Mouse (Mus musculus): ENCODE data around the gene Lxn. TPM values are rescaled to one million over a fixed set of nuclear protein-coding genes. Genes with fewer than 3 reads are reported as not detected.

Gene Lxn
- polyA plus RNA-seq, 1 experiment from 2014 or later: 72.3 TPM

DNA sequence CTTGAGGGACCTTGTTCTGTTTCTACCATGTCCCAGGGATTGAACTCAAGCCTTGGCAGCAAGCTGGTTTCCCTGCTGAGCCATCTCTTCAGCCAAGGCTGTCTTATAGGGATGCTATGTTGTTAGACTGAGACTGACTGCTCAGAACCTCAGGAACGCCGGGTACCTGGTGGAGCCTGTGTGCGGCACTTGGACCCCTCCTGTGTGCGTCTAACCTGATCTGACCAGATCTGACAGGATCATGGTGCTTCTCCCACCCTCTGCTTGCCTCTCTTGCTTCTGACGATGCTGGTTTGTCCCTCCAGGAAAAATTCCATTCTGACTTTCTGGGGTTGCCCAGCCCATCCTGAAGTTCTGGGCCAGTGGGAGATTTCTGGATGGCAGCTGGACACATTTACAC lies 2.9 kb upstream of the Lxn start:
- Histone ChIP-seq H3K27ac (ENCODE audit: low read length) (no peak overlapping the region), H3K4me3 (ENCODE audit: low read length) (no peak overlapping the region), H3K4me2 (ENCODE audit: low read depth, low read length) (no peak overlapping the region), H3K9ac (ENCODE audit: low read length) (no peak overlapping the region), H3K36me3 (ENCODE audit: control insufficient read depth, insufficient read depth) (peaks cover 15% of the 10 kb centered on the region; the same call in 1 of the 2 replicates), H3K9me3 (replicated peaks; ENCODE audit: control insufficient read depth, low read length) (no peaks in the 10 kb centered on the region), H3K27me3 (ENCODE audit: control insufficient read depth, insufficient read depth, low read length) (no peaks in the 10 kb centered on the region), H3K4me1 (ENCODE audit: control insufficient read depth, insufficient read depth, low read length) (peaks cover 13% of the 10 kb centered on the region)
- WGBS: 92% methylated on average over 5 of the region's 5 CpGs
- no peak for ATAC-seq (replicated peaks; ENCODE audit: extremely low read depth, insufficient read depth, low FRiP score)

DNA sequence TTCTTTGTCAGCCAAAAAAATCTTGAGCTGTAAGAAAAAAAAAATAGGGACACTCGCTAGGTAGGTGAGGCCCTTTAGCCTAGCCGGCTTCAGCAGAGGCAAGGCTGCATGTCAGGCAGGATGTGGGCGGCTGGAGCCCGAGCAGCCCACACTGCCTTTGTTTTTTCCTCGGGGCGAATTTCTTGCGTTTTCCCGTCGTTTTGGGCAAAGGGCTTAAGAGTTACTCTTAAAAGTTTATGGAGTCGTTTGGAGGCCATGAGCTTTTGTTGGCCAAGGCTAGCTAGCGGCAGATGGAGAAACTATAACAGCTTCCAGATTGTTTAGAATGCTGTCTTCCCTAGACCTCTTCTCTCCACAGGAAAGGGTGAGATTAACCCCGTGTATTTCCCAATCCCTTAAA lies 725 bp downstream of the Lxn start:
- no peaks in the 10 kb centered on the region for H3K27me3 ChIP-seq (ENCODE audit: control insufficient read depth, insufficient read depth, low read length)
- peak overlapping the region; percentile 80 for H3K9ac ChIP-seq (ENCODE audit: low read length)
- H3K9me3 ChIP-seq (replicated peaks; ENCODE audit: control insufficient read depth, low read length): no peaks in the 10 kb centered on the region
- peaks cover 13% of the 10 kb centered on the region for H3K4me1 ChIP-seq (ENCODE audit: control insufficient read depth, insufficient read depth, low read length)
- peaks cover 32% of the 10 kb centered on the region for H3K36me3 ChIP-seq (ENCODE audit: control insufficient read depth, insufficient read depth)
- H3K4me2 ChIP-seq (ENCODE audit: low read depth, low read length): peak overlapping the region; percentile 92
- H3K27ac ChIP-seq (ENCODE audit: low read length): peak overlapping the region; percentile 79
- H3K4me3 ChIP-seq (ENCODE audit: low read length): peak overlapping the region; percentile 86
- under 1% methylated on average over 12 of the region's 12 CpGs for WGBS
- ATAC-seq (replicated peaks; ENCODE audit: extremely low read depth, insufficient read depth, low FRiP score): no peak

DNA sequence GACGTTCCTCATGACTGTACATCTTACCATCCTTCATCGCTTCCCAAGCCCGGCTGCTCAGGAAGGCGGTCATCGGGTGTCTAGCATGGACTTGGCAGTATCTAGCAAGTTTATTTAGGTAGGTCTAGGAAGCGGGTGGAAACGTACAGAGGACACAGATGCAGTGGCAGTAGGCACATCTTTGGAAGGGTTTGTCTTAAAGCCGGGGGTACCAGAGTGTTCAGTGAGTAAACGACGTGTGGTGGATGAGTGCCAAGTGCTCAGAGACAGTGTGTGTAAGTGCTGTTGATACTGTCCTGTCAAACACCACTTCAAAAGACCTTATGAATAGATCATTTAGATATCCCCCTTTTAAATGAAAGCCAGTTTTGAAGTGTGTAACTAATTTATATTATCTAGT lies 1.1 kb downstream of the Lxn start:
- Histone ChIP-seq H3K27ac (ENCODE audit: low read length) (no peak overlapping the region; the same call in 1 of the 2 replicates), H3K9ac (ENCODE audit: low read length) (no peak overlapping the region), H3K36me3 (ENCODE audit: control insufficient read depth, insufficient read depth) (peaks cover 32% of the 10 kb centered on the region), H3K4me3 (ENCODE audit: low read length) (peak overlapping the region; percentile 86), H3K4me2 (ENCODE audit: low read depth, low read length) (peak overlapping the region; percentile 92), H3K9me3 (replicated peaks; ENCODE audit: control insufficient read depth, low read length) (no peaks in the 10 kb centered on the region), H3K4me1 (ENCODE audit: control insufficient read depth, insufficient read depth, low read length) (peaks cover 13% of the 10 kb centered on the region), H3K27me3 (ENCODE audit: control insufficient read depth, insufficient read depth, low read length) (no peaks in the 10 kb centered on the region)
- ATAC-seq (replicated peaks; ENCODE audit: extremely low read depth, insufficient read depth, low FRiP score): no peak; the same call in 1 of the 2 replicates
- WGBS: 20% methylated on average over 10 of the region's 10 CpGs

DNA sequence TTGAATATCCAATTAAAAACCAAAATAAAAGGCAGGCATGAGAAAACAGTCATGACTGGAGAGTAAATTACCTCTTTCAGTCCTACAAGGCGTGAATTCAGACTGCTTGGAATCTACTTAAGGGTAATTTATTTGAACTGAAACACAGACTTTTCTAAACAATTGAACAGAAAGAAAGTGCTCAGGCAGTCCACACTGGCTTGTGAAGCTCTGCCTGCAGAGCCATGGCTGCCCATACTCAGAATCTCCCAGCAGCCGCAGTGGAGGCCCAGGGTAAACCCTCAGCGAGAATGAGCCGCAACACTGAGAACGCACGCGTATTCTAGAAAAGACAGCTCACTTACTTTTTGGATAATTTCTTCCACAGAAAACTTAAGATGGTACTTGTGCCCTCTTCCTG lies 1.7 kb downstream of the Lxn start:
- H3K4me1 ChIP-seq (ENCODE audit: control insufficient read depth, insufficient read depth, low read length): peaks cover 13% of the 10 kb centered on the region
- H3K27ac ChIP-seq (ENCODE audit: low read length): no peak overlapping the region
- no peak overlapping the region; the same call in 1 of the 2 replicates for H3K4me3 ChIP-seq (ENCODE audit: low read length)
- WGBS: 82% methylated on average over 7 of the region's 7 CpGs
- no peaks in the 10 kb centered on the region for H3K9me3 ChIP-seq (replicated peaks; ENCODE audit: control insufficient read depth, low read length)
- 0 out of 2 replicates have a peak overlapping the region, but pooled peaks have one; percentile 5 for H3K9ac ChIP-seq (ENCODE audit: low read length)
- H3K36me3 ChIP-seq (ENCODE audit: control insufficient read depth, insufficient read depth): peaks cover 36% of the 10 kb centered on the region
- no peak for ATAC-seq (replicated peaks; ENCODE audit: extremely low read depth, insufficient read depth, low FRiP score)
- H3K27me3 ChIP-seq (ENCODE audit: control insufficient read depth, insufficient read depth, low read length): no peaks in the 10 kb centered on the region
- H3K4me2 ChIP-seq (ENCODE audit: low read depth, low read length): peak overlapping the region; percentile 92

DNA sequence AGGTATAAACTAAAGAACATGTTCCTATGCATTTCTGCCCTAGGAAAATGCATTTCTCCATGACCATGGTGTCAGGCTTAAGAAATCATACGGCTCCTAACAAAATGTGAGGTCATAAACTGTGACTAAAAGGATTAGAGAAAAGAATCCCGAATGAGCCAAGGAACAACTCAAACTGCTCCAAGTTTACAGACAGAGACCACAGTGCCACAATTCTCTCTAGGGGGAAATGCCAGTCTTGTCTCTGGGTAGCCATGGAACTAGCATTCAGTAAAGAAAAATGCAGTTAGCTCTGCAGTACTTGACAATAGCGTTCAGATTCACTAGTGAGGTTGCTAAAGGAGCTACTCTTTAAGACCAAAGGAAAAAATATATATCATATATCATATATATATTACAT lies 3.8 kb downstream of the Lxn start:
- H3K9ac ChIP-seq (ENCODE audit: low read length): no peak overlapping the region
- H3K36me3 ChIP-seq (ENCODE audit: control insufficient read depth, insufficient read depth): peaks cover 52% of the 10 kb centered on the region
- no peak for ATAC-seq (replicated peaks; ENCODE audit: extremely low read depth, insufficient read depth, low FRiP score)
- H3K4me3 ChIP-seq (ENCODE audit: low read length): no peak overlapping the region
- no peaks in the 10 kb centered on the region for H3K9me3 ChIP-seq (replicated peaks; ENCODE audit: control insufficient read depth, low read length)
- H3K4me2 ChIP-seq (ENCODE audit: low read depth, low read length): no peak overlapping the region
- H3K27me3 ChIP-seq (ENCODE audit: control insufficient read depth, insufficient read depth, low read length): no peaks in the 10 kb centered on the region
- peaks cover 13% of the 10 kb centered on the region for H3K4me1 ChIP-seq (ENCODE audit: control insufficient read depth, insufficient read depth, low read length)
- 85% methylated on average over 3 of the region's 3 CpGs for WGBS
- no peak overlapping the region for H3K27ac ChIP-seq (ENCODE audit: low read length)

DNA sequence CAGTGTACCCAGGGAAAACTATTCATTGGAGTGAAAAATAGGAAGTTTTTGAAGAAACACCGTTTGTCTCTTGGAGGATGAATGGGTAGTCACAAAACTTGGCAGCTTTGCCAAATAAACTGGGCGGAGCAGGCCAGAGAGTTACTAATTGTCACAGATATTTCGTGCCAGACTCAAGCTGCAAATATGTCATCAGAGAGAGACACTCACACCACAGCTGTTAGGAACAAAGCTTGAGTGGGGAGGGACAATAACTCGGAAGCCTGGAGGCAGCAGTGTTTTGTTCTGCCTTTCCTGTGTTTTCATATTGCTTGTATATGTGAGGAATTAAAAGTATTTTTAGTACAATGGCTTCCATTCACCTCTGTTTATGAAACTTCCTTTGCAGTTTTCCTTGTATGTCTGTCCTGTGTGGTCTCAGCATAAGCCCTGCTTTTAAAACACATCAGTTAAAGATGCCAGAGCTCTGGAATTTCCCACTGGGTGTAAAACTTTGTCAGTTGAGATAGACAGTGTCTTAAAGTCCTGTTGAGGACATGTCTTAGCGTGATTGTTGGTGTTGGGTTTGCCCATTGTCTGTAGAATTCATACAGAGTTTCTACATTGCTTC lies 13.0 kb downstream of the Lxn start:
- H3K4me2 ChIP-seq (ENCODE audit: low read depth, low read length): no peak overlapping the region
- no peaks in the 10 kb centered on the region for H3K27me3 ChIP-seq (ENCODE audit: control insufficient read depth, insufficient read depth, low read length)
- no peaks in the 10 kb centered on the region for H3K4me1 ChIP-seq (ENCODE audit: control insufficient read depth, insufficient read depth, low read length)
- 77% methylated on average over 5 of the region's 5 CpGs for WGBS
- peaks cover 62% of the 10 kb centered on the region for H3K36me3 ChIP-seq (ENCODE audit: control insufficient read depth, insufficient read depth)
- H3K27ac ChIP-seq (ENCODE audit: low read length): peak overlapping the region; percentile 39; the same call in 1 of the 2 replicates
- no peak overlapping the region for H3K9ac ChIP-seq (ENCODE audit: low read length)
- ATAC-seq (replicated peaks; ENCODE audit: extremely low read depth, insufficient read depth, low FRiP score): no peak
- H3K9me3 ChIP-seq (replicated peaks; ENCODE audit: control insufficient read depth, low read length): no peaks in the 10 kb centered on the region
- no peak overlapping the region for H3K4me3 ChIP-seq (ENCODE audit: low read length)

DNA sequence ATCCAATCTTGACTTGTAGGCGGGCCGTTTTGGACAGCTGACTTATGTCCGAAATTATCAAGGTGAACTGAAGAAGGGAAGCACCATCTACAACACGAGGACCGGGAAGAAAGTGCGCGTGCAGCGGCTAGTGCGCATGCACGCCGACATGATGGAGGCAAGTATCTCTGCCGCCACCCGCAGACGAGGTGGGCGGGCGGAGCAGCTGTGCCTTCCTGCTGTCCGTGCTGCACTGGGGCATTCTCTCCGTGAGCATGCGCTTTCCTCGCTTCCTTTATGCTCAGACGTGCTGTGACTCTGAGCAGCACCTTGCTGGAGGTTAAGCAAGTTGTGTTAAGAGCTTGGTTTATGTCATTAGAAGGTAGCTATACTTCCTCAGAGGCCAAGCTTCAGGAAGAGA lies 14.1 kb downstream of the Lxn start:
- H3K27me3 ChIP-seq (ENCODE audit: control insufficient read depth, insufficient read depth, low read length): no peaks in the 10 kb centered on the region
- H3K4me2 ChIP-seq (ENCODE audit: low read depth, low read length): no peak overlapping the region
- no peak overlapping the region for H3K9ac ChIP-seq (ENCODE audit: low read length)
- H3K36me3 ChIP-seq (ENCODE audit: control insufficient read depth, insufficient read depth): peaks cover 60% of the 10 kb centered on the region
- H3K27ac ChIP-seq (ENCODE audit: low read length): peak overlapping the region; percentile 1; the same call in 1 of the 2 replicates
- ATAC-seq (replicated peaks; ENCODE audit: extremely low read depth, insufficient read depth, low FRiP score): no peak
- no peaks in the 10 kb centered on the region for H3K4me1 ChIP-seq (ENCODE audit: control insufficient read depth, insufficient read depth, low read length)
- no peaks in the 10 kb centered on the region for H3K9me3 ChIP-seq (replicated peaks; ENCODE audit: control insufficient read depth, low read length)
- WGBS: 92% methylated on average over 21 of the region's 21 CpGs
- H3K4me3 ChIP-seq (ENCODE audit: low read length): no peak overlapping the region

DNA sequence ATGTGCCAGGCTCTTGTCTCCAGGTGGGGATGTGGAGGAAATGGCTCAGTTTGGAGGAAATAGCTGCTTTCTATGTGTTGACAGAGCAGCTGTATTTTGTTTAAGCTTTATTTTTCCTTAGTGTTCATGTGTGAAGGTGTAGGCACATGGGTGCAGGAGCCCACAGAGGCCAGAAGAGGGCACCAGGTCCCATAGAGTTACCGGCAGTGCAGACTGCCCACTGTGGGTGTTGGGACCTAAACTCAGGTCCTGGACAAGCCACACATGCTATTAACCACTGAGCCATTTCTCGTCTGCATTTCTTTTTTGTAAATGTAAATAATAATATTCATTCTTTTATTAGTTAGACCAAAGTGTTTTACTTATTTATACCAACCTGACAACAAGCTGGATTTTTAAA lies 16.6 kb downstream of the Lxn start:
- ATAC-seq (replicated peaks; ENCODE audit: extremely low read depth, insufficient read depth, low FRiP score): no peak
- H3K9me3 ChIP-seq (replicated peaks; ENCODE audit: control insufficient read depth, low read length): no peaks in the 10 kb centered on the region
- no peaks in the 10 kb centered on the region for H3K27me3 ChIP-seq (ENCODE audit: control insufficient read depth, insufficient read depth, low read length)
- H3K36me3 ChIP-seq (ENCODE audit: control insufficient read depth, insufficient read depth): peaks cover 56% of the 10 kb centered on the region
- H3K4me2 ChIP-seq (ENCODE audit: low read depth, low read length): no peak overlapping the region
- H3K4me1 ChIP-seq (ENCODE audit: control insufficient read depth, insufficient read depth, low read length): no peaks in the 10 kb centered on the region
- WGBS: 89% methylated on average over 2 of the region's 2 CpGs
- no peak overlapping the region for H3K9ac ChIP-seq (ENCODE audit: low read length)
- no peak overlapping the region for H3K27ac ChIP-seq (ENCODE audit: low read length)
- H3K4me3 ChIP-seq (ENCODE audit: low read length): no peak overlapping the region

DNA sequence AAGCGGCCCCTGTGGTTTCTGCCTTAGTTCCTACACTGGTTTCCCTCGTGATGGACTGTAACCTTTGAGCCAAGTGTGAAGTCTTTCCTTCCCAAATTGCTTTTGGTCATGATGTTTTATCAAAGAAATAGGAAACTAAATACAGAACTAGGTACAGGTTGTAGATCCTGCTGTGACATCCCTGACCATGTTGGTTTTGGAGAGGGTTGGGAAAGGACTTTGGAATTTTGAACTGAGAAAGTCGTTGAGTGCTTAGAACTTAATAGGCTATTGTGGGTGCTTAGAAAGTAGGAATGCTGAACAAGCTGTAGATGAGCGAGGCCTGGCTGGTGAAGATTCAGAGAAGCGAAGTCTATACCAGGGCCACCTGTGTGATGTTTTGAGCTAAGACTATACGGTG lies 29.7 kb downstream of the Lxn start:
- Histone ChIP-seq H3K4me2 (ENCODE audit: low read depth, low read length) (no peak overlapping the region), H3K27ac (ENCODE audit: low read length) (no peak overlapping the region), H3K27me3 (ENCODE audit: control insufficient read depth, insufficient read depth, low read length) (no peaks in the 10 kb centered on the region), H3K4me3 (ENCODE audit: low read length) (no peak overlapping the region), H3K9me3 (replicated peaks; ENCODE audit: control insufficient read depth, low read length) (no peaks in the 10 kb centered on the region), H3K4me1 (ENCODE audit: control insufficient read depth, insufficient read depth, low read length) (peaks cover 10% of the 10 kb centered on the region), H3K36me3 (ENCODE audit: control insufficient read depth, insufficient read depth) (peaks cover 27% of the 10 kb centered on the region), H3K9ac (ENCODE audit: low read length) (no peak overlapping the region)
- ATAC-seq (replicated peaks; ENCODE audit: extremely low read depth, insufficient read depth, low FRiP score): no peak
- 92% methylated on average over 6 of the region's 6 CpGs for WGBS
